Mouse (Mus musculus) midbrain, embryonic 14.5 days (tissue): ENCODE data around the gene Hemk1. TPM values are rescaled to one million over a fixed set of nuclear protein-coding genes. Genes with fewer than 3 reads are reported as not detected.

ENCODE experiments used
- ATAC-seq: fragments of 200-750 bp; cut with Nextera tagmentation; 2 replicates; pipeline ENCODE4 v1.8.0; 2017; ENCODE audit warnings: moderate number of reproducible peaks, moderate library complexity; ENCODE audit not compliant: low FRiP score, low TSS enrichment
- DNase-seq: peaks from one replicate; pipeline ENCODE4 v3.0.0-alpha.2; 2015
- H3K27ac ChIP-seq: fragments of 300-500 bp; sonication (generic); replicated peaks from 2 replicates; pipeline ENCODE4 v1.5.1; 2014; ENCODE audit warnings: mild to moderate bottlenecking, low read depth, low read length, moderate library complexity
- H3K27me3 ChIP-seq: fragments of 300-500 bp; sonication (generic); 2 replicates; pipeline ENCODE4 v1.6.1; 2014; ENCODE audit warnings: low read length, control low read depth, mixed read lengths; ENCODE audit not compliant: control insufficient read depth, insufficient read depth
- H3K36me3 ChIP-seq: fragments of 300-500 bp; sonication (generic); 2 replicates; pipeline ENCODE4 v1.6.1; 2014; ENCODE audit warnings: low read length, control low read depth; ENCODE audit not compliant: control insufficient read depth, insufficient read depth
- H3K4me1 ChIP-seq: fragments of 300-500 bp; sonication (generic); 2 replicates; pipeline ENCODE4 v1.6.1; 2014; ENCODE audit warnings: mild to moderate bottlenecking, antibody characterized with exemption, low read length, control low read depth; ENCODE audit not compliant: control insufficient read depth, insufficient read depth
- H3K4me2 ChIP-seq: fragments of 300-500 bp; sonication (generic); 2 replicates; pipeline ENCODE4 v1.6.1; 2014; ENCODE audit warnings: mild to moderate bottlenecking, low read length, moderate library complexity
- H3K4me3 ChIP-seq: fragments of 300-500 bp; sonication (generic); replicated peaks from 2 replicates; pipeline ENCODE4 v1.5.1; 2014; ENCODE audit warnings: low read depth, low read length
- H3K9ac ChIP-seq: fragments of 300-500 bp; sonication (generic); replicated peaks from 2 replicates; pipeline ENCODE4 v1.6.1; 2014; ENCODE audit warnings: mild to moderate bottlenecking, low read length, moderate library complexity
- H3K9me3 ChIP-seq: fragments of 300-500 bp; sonication (generic); 2 replicates; pipeline ENCODE4 v1.6.1; 2016; ENCODE audit warnings: low read length, control low read depth, mixed read lengths; ENCODE audit not compliant: control insufficient read depth
- WGBS: fragments of 180-500 bp; shearing (Covaris S2); extraction: QIAGEN DNeasy Blood & Tissue Kit; methylation state at CpG from one replicate; pipeline ENCODE4 v1.1.7; 2014; 5-methylcytosine and 5-hydroxymethylcytosine counted together
- polyA plus RNA-seq: library from polyadenylated mRNA; unstranded; fragments of >200 nt; fragmentation: Nextera tagmentation; extraction: Ambion mirVana; gene quantifications from 2 replicates; pipeline ENCODE4 v1.2.1, GENCODE M21; 2014

Hemk1 gene
- polyA plus RNA-seq, 1 experiment from 2014 or later: 21.7 TPM

GRCm38 (mm10) chr9:107278527-107279377, 59.4 kb downstream of the Hemk1 start:
- peaks cover 11% of the 10 kb centered on the region; the same call in 1 of the 2 replicates for H3K4me1 ChIP-seq
- no peaks in the 10 kb centered on the region for H3K27me3 ChIP-seq
- H3K9ac ChIP-seq: no peak overlapping the region
- WGBS: 57% methylated on average over 8 of the region's 8 CpGs
- ATAC-seq (no peak), DNase-seq (peak; percentile 43)
- no peaks in the 10 kb centered on the region for H3K9me3 ChIP-seq
- H3K4me3 ChIP-seq: no peak overlapping the region
- H3K4me2 ChIP-seq: no peak overlapping the region
- no peak overlapping the region for H3K27ac ChIP-seq
- no peaks in the 10 kb centered on the region for H3K36me3 ChIP-seq

DNA sequence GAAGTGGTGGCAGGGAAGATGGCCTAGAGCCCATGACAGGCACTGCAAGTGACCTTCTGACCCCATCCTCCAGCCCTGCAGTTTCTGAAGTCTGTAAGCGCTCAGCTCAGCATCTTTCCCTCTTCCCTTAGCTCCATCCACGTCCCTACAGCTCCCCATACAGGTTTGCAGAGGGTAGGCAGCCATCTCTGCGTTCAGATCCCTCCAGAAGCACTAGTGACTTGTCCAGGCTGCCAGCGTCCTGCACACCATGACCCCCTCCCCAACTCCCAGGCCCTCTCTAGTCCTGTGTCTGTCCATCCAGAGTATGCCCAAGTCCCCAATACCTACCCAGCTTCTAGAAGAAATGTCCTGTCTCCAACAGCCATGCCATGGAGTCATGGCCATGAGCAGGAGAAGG, 60.0 kb downstream of the Hemk1 start:
- Histone ChIP-seq H3K4me1 (peaks cover 11% of the 10 kb centered on the region; the same call in 1 of the 2 replicates), H3K4me3 (no peak overlapping the region), H3K9me3 (no peaks in the 10 kb centered on the region), H3K27me3 (no peaks in the 10 kb centered on the region), H3K36me3 (no peaks in the 10 kb centered on the region), H3K4me2 (no peak overlapping the region), H3K9ac (no peak overlapping the region), H3K27ac (no peak overlapping the region)
- DNase-seq: no peak
- 33% methylated on average over 4 of the region's 4 CpGs for WGBS
- no peak for ATAC-seq

DNA sequence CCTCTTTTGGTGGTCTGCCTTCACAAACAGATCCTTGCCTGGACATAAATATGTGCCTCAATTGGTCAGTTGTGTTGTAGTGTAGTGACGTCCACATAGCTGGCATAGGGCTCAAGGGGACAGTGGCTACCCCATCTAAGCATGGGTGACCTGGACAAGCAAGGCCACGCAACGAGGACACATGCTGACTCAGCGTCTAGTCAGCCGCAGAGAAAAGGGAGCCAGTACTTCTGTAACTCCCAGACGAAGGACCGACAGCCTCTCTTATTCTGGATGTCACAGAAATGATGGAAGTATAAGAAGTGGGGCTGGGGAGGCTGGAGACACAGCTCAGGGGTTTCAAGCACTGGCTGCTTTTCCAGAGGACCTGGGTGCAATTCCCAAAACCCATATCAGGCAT, 60.5 kb downstream of the Hemk1 start:
- H3K9me3 ChIP-seq: no peaks in the 10 kb centered on the region
- no peak overlapping the region for H3K4me3 ChIP-seq
- 83% methylated on average over 7 of the region's 7 CpGs for WGBS
- no peak for DNase-seq
- no peak overlapping the region for H3K27ac ChIP-seq
- H3K27me3 ChIP-seq: no peaks in the 10 kb centered on the region
- H3K4me2 ChIP-seq: no peak overlapping the region
- H3K4me1 ChIP-seq: peaks cover 11% of the 10 kb centered on the region; the same call in 1 of the 2 replicates
- no peaks in the 10 kb centered on the region for H3K36me3 ChIP-seq
- no peak overlapping the region for H3K9ac ChIP-seq
- ATAC-seq: no peak

Other genes with a start within 250 kb of the Hemk1 start
- 20.8 and 25.7 TPM in 2 replicates for gene Dock3, start 106.4 kb downstream of the Hemk1 start, polyA plus RNA-seq
- 1.5 and 1.8 TPM in 2 replicates for gene Mapkapk3, start 48.5 kb downstream of the Hemk1 start, polyA plus RNA-seq
- gene Cish, start 42.3 kb downstream of the Hemk1 start, polyA plus RNA-seq: 5.0 and 5.5 TPM in 2 replicates
- gene 6430571L13Rik, start 2.3 kb upstream of the Hemk1 start, polyA plus RNA-seq: 4.1 and 6.3 TPM in 2 replicates
- gene Cacna2d2, start 61.3 kb upstream of the Hemk1 start, polyA plus RNA-seq: 7.9 and 10.6 TPM in 2 replicates
- gene Tmem115, start 195.6 kb upstream of the Hemk1 start, polyA plus RNA-seq: 50.9 and 51.7 TPM in 2 replicates
- gene Cyb561d2, start 203.8 kb upstream of the Hemk1 start, polyA plus RNA-seq: 35.1 and 49.6 TPM in 2 replicates
- gene Nprl2, start 203.9 kb upstream of the Hemk1 start, polyA plus RNA-seq: 69.4 and 75.7 TPM in 2 replicates
- 2.2 and 2.5 TPM in 2 replicates for gene Zmynd10, start 208.9 kb upstream of the Hemk1 start, polyA plus RNA-seq
- 35.5 and 40.4 TPM in 2 replicates for gene Rassf1, start 213.2 kb upstream of the Hemk1 start, polyA plus RNA-seq
- gene Tusc2, start 224.9 kb upstream of the Hemk1 start, polyA plus RNA-seq: 119 and 120 TPM in 2 replicates
- gene Hyal2, start 229.6 kb upstream of the Hemk1 start, polyA plus RNA-seq: 86.8 and 97.7 TPM in 2 replicates
- 3.4 and 4.9 TPM in 2 replicates for gene Hyal1, start 238.6 kb upstream of the Hemk1 start, polyA plus RNA-seq
- 14.1 and 18.2 TPM in 2 replicates for gene Naa80, start 240.5 kb upstream of the Hemk1 start, polyA plus RNA-seq
- 0.89 and 1.4 TPM in 2 replicates for gene Hyal3, start 242.5 kb upstream of the Hemk1 start, polyA plus RNA-seq
- 14.5 and 15.7 TPM in 2 replicates for gene Ifrd2, start 249.3 kb upstream of the Hemk1 start, polyA plus RNA-seq